Mouse (Mus musculus) stomach, embryonic 14.5 days (tissue): Measurements from ENCODE around the gene Pkig. TPM values are rescaled to one million over a fixed set of nuclear protein-coding genes. Genes with fewer than 3 reads are reported as not detected.
"Not testable (repeated sequence)": the region's sequence is repeated elsewhere in the genome, so short reads cannot be mapped to it uniquely, and the experiment has no call there.

ENCODE experiments used
- ATAC-seq: fragments of 200-750 bp; cut with Nextera tagmentation; 2 replicates; pipeline ENCODE4 v1.8.0; 2017; ENCODE audit warnings: low read depth, moderate TSS enrichment; ENCODE audit not compliant: insufficient number of reproducible peaks, insufficient read depth, low FRiP score
- H3K27ac ChIP-seq: fragments of 300-500 bp; sonication (generic); 2 replicates; pipeline ENCODE4 v1.5.1; 2014; ENCODE audit warnings: mild to moderate bottlenecking, low read length, moderate library complexity, mixed read lengths
- H3K27me3 ChIP-seq: fragments of 300-500 bp; sonication (generic); 2 replicates; pipeline ENCODE4 v1.6.1; 2014; ENCODE audit warnings: low read length, control low read depth, mixed read lengths; ENCODE audit not compliant: control insufficient read depth, insufficient read depth
- H3K36me3 ChIP-seq: fragments of 300-500 bp; sonication (generic); 2 replicates; pipeline ENCODE4 v1.6.1; 2014; ENCODE audit warnings: mild to moderate bottlenecking, control low read depth, low read length, moderate library complexity, mixed read lengths; ENCODE audit not compliant: control insufficient read depth, insufficient read depth
- H3K4me1 ChIP-seq: fragments of 300-500 bp; sonication (generic); 2 replicates; pipeline ENCODE4 v1.6.1; 2014; ENCODE audit warnings: low read length, control low read depth, mixed read lengths; ENCODE audit not compliant: control insufficient read depth, insufficient read depth
- H3K4me2 ChIP-seq: fragments of 300-500 bp; sonication (generic); replicated peaks from 2 replicates; pipeline ENCODE4 v1.6.1; 2014; ENCODE audit warnings: low read depth, low read length, control low read depth
- H3K4me3 ChIP-seq: fragments of 300-500 bp; sonication (generic); 2 replicates; pipeline ENCODE4 v1.5.1; 2014; ENCODE audit warnings: low read depth, low read length, control low read depth
- H3K9ac ChIP-seq: fragments of 300-500 bp; sonication (generic); replicated peaks from 2 replicates; pipeline ENCODE4 v1.6.1; 2014; ENCODE audit warnings: low read depth, mild to moderate bottlenecking, control low read depth, low read length, moderate library complexity, mixed read lengths
- H3K9me3 ChIP-seq: fragments of 300-500 bp; sonication (generic); 2 replicates; pipeline ENCODE4 v1.6.1; 2016; ENCODE audit warnings: low read depth, low read length, control low read depth; ENCODE audit not compliant: control insufficient read depth
- WGBS: fragments of 180-500 bp; shearing (Covaris S2); extraction: QIAGEN DNeasy Blood & Tissue Kit; methylation state at CpG from one replicate; pipeline ENCODE4 v1.1.7; 2014; 5-methylcytosine and 5-hydroxymethylcytosine counted together
- polyA plus RNA-seq: library from polyadenylated mRNA; unstranded; fragments of >200 nt; fragmentation: Nextera tagmentation; extraction: Ambion mirVana; gene quantifications from 2 replicates; pipeline ENCODE4 v1.2.1, GENCODE M21; 2014

Pkig gene
- polyA plus RNA-seq, 1 experiment from 2014 or later = 105 TPM

DNA sequence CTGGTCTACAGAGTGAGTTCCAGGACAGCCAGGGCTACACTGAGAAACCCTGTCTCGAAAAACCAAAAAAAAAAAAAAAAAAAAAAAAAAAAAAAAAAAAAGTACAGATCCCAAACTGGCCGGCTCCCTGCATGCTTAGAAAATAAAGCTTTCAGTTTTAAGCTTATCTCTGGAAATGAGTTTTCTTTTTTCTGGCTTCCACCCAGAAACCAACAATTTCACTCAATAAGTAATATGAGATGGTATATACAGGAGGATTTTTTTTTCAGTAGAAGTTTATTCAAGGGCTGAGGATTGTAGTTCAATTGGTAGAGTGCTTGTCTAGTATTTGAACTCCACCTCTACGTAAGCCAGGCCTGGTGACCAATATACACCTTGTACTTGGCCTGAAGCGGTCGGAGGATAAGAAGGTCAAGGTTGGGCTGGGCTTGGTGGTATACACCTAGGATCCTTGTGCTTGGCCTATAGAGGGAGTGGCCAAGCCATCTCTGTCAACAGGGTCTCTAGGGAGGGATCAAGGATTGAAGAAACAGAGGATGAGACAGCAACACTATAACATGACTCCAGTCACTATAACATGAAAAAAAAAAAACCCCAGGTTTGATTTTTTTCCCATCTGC, 11.6 kb upstream of the Pkig start:
- 75% methylated on average over 5 of the region's 5 CpGs for WGBS
- Histone ChIP-seq H3K9ac (no peak overlapping the region), H3K4me3 (no peak overlapping the region), H3K9me3 (peaks cover 9% of the 10 kb centered on the region; the same call in 1 of the 2 replicates), H3K27me3 (no peaks in the 10 kb centered on the region), H3K4me2 (no peak overlapping the region), H3K4me1 (peaks cover 9% of the 10 kb centered on the region), H3K27ac (no peak overlapping the region), H3K36me3 (no peaks in the 10 kb centered on the region)
- no peak for ATAC-seq

DNA sequence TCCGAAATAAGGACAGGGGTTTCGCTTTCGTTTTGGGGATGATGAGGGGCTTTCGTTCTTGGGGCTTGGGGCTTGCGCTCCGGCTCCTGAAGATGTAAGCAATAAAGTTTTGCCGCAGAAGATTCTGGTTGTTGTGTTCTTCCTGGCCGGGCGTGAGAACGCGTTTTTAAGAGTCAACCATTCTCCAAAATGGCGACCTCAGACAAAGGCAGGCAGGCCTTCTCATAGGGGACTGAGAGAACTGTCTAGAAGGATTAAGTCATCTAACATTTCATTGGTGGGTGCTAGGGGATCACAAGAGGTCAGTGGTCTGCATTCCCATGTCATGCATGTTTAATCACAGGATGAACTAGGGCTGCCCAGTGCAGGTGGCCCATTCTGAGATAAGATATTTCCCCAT, 2.5 kb upstream of the Pkig start:
- not testable (repeated sequence) for H3K36me3 ChIP-seq, H3K4me3 ChIP-seq, H3K27me3 ChIP-seq, H3K4me2 ChIP-seq, H3K9ac ChIP-seq, ATAC-seq, H3K9me3 ChIP-seq, H3K27ac ChIP-seq, H3K4me1 ChIP-seq
- 96% methylated on average over 7 of the region's 12 CpGs for WGBS

DNA sequence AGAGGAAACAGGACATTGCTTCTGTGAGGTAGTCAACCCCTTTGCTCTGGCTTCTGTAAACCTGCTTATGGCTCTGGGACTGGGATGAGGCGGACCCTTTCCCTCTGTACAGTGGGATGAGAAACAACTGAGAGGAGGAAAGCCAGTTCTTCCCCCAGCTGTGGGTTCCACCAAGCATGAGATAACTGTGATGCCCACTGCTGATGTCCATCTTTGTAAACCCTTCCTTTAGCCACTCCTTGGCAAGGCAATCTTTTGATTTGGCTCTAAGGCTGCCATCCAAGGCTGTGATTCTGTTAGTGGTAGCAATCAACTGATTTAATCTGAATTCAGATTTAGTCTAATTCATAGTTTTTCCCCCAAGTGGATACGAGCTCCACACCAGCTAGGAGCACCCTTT, 700 bp upstream of the Pkig start:
- no peaks in the 10 kb centered on the region for H3K36me3 ChIP-seq
- H3K9me3 ChIP-seq = no peaks in the 10 kb centered on the region
- 82% methylated on average over 2 of the region's 2 CpGs for WGBS
- H3K4me2 ChIP-seq = no peak overlapping the region
- peaks cover 7% of the 10 kb centered on the region; the same call in 1 of the 2 replicates for H3K4me1 ChIP-seq
- ATAC-seq = no peak
- no peaks in the 10 kb centered on the region for H3K27me3 ChIP-seq
- H3K9ac ChIP-seq = no peak overlapping the region
- no peak overlapping the region for H3K27ac ChIP-seq
- H3K4me3 ChIP-seq = no peak overlapping the region

DNA sequence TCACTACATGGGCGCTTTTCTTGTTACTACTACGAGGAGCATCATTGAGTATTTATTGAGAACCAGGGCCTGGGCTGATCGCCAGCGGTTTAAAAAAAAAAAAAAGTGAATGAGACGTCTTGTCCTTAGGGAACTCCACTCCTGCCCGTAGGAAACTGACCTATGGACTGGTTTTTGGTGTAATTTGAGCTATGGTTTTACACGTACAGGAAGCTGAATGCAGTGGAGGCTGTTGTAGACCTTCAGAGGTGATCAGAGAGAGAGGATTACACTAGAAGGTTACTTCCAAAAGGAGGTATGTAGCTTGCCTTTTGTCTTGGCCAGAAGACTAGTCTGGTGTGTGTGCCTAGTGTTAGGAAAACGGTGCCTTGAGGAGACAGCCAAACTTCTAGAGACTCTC, 755 bp downstream of the Pkig start:
- Histone ChIP-seq H3K27ac (no peak overlapping the region), H3K9me3 (no peaks in the 10 kb centered on the region), H3K9ac (peak overlapping the region; percentile 57; the same call in 1 of the 2 replicates), H3K4me3 (peak overlapping the region; percentile 73), H3K4me2 (peak overlapping the region; percentile 57), H3K27me3 (no peaks in the 10 kb centered on the region), H3K36me3 (no peaks in the 10 kb centered on the region), H3K4me1 (peaks cover 7% of the 10 kb centered on the region; the same call in 1 of the 2 replicates)
- ATAC-seq = 0 out of 2 replicates have a peak, but pooled peaks have one; percentile 20
- 2% methylated on average over 8 of the region's 8 CpGs for WGBS

DNA sequence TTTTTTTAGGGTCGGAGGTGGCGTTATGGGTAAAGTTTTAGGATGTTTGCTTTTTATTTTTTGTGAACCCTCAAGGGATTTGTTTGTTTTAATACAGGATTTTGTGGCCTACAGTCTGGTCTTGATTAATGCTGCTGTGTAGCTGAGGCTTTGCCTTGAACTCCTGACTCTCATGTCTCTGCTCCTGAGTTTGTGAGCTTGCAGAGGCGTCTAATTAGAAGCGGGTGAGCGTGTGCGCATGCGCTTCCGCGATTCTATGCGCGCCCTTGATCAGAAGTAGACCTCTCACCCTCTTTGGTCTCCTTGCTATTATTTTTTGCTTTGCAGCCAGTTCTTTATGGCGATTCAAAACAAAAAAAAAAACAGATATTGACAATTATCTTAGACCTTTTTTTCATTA, 1.2 kb downstream of the Pkig start:
- no peak overlapping the region for H3K9ac ChIP-seq
- H3K4me1 ChIP-seq = peaks cover 7% of the 10 kb centered on the region; the same call in 1 of the 2 replicates
- peak overlapping the region; percentile 73 for H3K4me3 ChIP-seq
- H3K27me3 ChIP-seq = no peaks in the 10 kb centered on the region
- H3K4me2 ChIP-seq = peak overlapping the region; percentile 57; the same call in 1 of the 2 replicates
- no peaks in the 10 kb centered on the region for H3K9me3 ChIP-seq
- no peak for ATAC-seq
- H3K36me3 ChIP-seq = no peaks in the 10 kb centered on the region
- H3K27ac ChIP-seq = no peak overlapping the region
- WGBS = 79% methylated on average over 12 of the region's 12 CpGs

DNA sequence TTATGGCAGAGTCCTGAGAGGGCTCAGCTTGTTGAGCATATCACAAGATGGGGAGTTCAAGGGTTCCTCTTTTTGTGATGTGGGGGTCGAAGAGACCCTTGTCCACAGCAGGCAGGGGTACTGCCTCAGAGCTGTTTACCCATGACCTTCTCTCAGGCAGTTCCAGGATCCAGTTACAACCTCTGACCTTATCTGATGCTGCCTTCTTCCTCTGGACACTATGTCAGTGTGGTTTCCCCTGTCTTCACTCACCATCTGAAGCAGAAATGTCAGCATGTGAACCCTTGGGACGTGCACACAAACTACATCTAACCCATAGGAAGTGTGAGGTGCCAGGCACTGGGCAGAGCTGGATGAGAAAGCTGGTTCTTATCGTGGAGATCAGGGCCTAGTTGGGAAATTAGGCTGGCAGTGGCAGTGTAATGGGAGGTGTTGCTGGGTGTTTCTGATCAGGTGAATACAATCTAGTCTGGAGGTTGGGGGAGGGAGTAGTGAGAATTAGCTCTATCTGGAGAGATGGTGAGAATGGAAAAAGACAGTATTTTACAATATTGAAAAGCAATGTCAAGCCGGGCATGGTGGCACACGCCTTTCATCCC, 2.0 kb downstream of the Pkig start:
- peaks cover 7% of the 10 kb centered on the region; the same call in 1 of the 2 replicates for H3K4me1 ChIP-seq
- H3K27me3 ChIP-seq = no peaks in the 10 kb centered on the region
- H3K9me3 ChIP-seq = no peaks in the 10 kb centered on the region
- no peak for ATAC-seq
- H3K4me2 ChIP-seq = no peak overlapping the region
- H3K36me3 ChIP-seq = no peaks in the 10 kb centered on the region
- no peak overlapping the region for H3K27ac ChIP-seq
- WGBS = 80% methylated on average over 5 of the region's 5 CpGs
- no peak overlapping the region for H3K9ac ChIP-seq
- no peak overlapping the region for H3K4me3 ChIP-seq

- Histone ChIP-seq H3K4me2 (no peak overlapping the region), H3K9ac (no peak overlapping the region), H3K27ac (no peak overlapping the region), H3K4me3 (no peak overlapping the region), H3K27me3 (no peaks in the 10 kb centered on the region), H3K36me3 (no peaks in the 10 kb centered on the region), H3K9me3 (no peaks in the 10 kb centered on the region), H3K4me1 (peaks cover 7% of the 10 kb centered on the region; the same call in 1 of the 2 replicates)
- no peak for ATAC-seq
- 57% methylated on average over 6 of the region's 6 CpGs for WGBS
Observed at GRCm38 (mm10) chr2:163661371-163661850, 3.2 kb downstream of the Pkig start.

DNA sequence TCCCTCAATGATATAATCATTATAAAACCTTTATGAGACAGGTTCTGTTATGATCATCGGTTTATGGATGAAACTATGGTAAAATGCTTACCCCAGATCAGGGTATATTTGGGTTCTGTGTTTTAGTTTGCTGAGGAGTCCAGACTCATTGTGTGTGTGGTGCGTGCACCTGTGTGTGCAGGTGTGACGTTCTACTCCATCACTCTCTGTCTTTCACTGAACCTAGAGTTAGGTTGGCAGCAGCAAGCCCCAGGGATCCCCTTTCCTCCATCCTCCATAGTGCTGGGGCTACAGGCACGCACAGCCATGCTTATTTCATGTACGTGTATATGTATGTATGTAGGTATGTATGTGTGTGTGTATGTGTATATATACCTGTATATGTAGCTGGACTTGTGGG, 3.9 kb downstream of the Pkig start:
- H3K9ac ChIP-seq = no peak overlapping the region
- H3K4me2 ChIP-seq = no peak overlapping the region
- H3K9me3 ChIP-seq = no peaks in the 10 kb centered on the region
- H3K27me3 ChIP-seq = no peaks in the 10 kb centered on the region
- 89% methylated on average over 5 of the region's 5 CpGs for WGBS
- no peak overlapping the region for H3K27ac ChIP-seq
- no peak overlapping the region for H3K4me3 ChIP-seq
- no peak for ATAC-seq
- no peaks in the 10 kb centered on the region for H3K36me3 ChIP-seq
- peaks cover 7% of the 10 kb centered on the region; the same call in 1 of the 2 replicates for H3K4me1 ChIP-seq
